Mouse (Mus musculus): ENCODE measurements around the gene Gjb4. TPM values are rescaled to one million over a fixed set of nuclear protein-coding genes. Genes with fewer than 3 reads are reported as not detected.

Gene Gjb4
- not detected for polyA plus RNA-seq (2017; shearing (Covaris generic))

DNA sequence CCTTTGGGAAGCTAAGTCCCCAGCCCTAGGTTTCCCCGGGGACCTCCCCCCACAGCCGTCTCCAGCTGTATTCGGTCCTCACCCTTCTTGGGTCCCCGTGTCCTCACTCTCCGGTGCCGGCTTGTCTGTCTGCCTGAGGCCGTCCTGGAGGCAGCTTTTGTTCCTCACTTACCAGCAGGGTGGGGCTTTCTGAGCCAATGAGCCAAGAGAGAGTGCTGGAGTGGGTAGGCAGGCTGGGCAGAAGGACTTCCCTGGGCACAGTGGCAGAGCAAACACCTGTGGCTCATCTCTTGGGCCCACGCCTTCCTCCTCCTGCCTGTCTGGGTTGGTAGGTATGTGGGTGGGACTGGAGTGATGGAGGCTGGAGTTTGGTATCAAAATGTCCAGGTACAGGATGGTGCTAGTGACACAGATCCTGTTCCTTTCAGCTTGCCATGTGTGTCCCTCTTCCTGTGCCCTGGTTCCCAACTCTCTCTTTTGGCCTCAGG is at the start of gene Gjb4:
Gene Gjb4 (minus strand): TSS at position 131 of the 488 bp plus-strand sequence.

DNA sequence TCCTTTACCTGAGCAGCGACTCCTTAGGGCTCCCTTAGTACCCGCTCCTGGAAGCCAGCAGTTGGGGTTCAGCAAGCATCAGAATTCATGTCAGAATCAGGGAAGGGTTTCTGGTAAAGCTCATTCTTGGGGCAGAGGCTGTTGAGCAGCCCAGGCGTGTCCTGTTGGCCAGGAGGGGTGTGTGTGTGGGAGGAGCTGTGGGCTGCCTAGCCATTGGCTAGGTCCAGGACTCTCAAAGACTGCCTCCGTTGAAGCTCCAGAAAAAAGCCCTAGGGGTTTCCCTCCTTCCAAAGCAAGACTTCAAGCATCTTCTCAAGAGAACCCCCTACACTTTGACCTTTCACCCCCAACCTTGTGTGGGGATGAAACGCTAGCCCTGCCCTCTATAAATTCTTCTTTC is 4.1 kb upstream of the Gjb4 start, which contains the start of gene Gjb5:
Gene Gjb5 (minus strand): TSS at position 164 of the 400 bp plus-strand sequence.

DNA sequence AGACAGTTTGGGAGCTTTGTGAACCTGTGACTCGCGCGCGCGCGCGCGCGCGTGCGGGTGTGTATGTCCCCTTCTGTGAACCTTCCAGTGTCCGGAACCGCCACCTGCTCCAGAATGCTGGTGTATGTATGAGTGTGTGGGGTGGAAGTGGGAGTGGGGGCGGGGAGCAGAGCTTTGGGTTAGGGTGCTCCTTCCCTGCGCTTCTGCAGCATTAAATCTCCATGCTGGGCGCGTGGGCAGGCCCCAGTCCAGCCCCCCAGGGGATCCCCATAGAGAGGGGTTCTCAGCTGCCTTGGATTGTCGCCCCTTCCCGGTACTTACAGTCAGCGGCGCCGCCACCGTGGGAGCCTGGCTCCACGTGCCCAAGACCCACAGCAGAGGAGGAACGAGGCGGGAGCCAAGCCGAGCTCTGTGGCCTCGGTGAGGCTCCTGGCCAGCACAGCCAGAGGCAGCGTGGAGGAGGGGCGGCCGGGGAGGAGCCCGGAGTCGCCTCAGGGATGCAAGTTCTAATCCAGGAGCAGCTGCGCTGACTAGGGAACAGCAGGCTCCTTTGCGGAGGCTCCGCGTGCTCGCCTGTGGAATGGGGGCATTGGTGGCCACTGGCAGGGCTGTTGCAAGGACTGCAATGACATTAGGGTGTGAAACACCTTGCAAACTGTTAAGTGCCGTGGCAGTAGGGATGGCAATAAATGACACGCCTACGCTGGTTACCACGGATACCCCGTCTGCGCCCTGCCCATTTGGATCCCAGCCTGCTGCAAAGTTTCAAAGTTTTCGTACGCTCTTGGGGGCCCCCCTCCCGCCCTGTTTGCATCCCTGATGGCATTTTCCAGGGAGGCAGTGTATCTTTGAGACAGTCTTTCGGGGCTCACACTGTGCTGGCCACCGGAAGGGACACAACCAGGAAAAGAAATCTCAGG is 23.4 kb downstream of the Gjb4 start, which contains the start of gene Gjb3:
Gene Gjb3 (minus strand): TSS at position 664 of the 920 bp plus-strand sequence.

DNA sequence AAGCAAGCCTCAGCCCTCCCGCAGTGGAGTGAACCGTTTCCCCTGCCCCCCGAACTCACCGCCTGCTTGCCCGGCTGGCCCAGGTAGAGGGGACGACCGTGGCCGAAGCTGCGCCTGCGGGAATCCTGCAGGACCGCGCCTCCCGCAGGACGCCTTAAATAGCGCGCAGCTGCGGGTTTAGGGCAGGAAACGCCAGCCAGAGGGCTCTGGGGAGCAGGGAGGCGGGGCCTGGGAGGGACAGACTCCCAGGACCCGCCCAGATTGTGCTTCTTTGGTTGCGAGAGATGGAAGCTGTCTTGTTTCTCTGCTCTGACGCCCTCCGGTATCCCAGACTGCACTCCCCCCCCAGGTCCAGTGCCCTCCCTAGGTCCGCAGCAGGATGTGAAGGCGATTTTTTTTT is 40.0 kb downstream of the Gjb4 start, which contains the start of gene Gja4:
Gene Gja4 (minus strand): TSS at position 179 of the 400 bp plus-strand sequence.

Other genes with a start within 250 kb of the Gjb4 start
- gene Tmem35b, start 230.4 kb downstream of the Gjb4 start, polyA plus RNA-seq (2017; shearing (Covaris generic)): 10 to 100 TPM; 22.2 to 28.1 TPM
- gene Dlgap3, start 184.9 kb downstream of the Gjb4 start, polyA plus RNA-seq (2017; shearing (Covaris generic)): under 1 TPM in 1 of 2 experiments, not detected in 1; 0.16 TPM
- gene Smim12, start 110.3 kb downstream of the Gjb4 start, polyA plus RNA-seq (2017; shearing (Covaris generic)): 10 to 100 TPM; 37.9 to 50.9 TPM
- not detected for gene Gja4, start 40.0 kb downstream of the Gjb4 start, polyA plus RNA-seq (2017; shearing (Covaris generic))
- under 1 TPM; 0.29 to 0.37 TPM for gene Gjb3, start 23.2 kb downstream of the Gjb4 start, polyA plus RNA-seq (2017; shearing (Covaris generic))
- not detected for gene Gjb5, start 4.1 kb upstream of the Gjb4 start, polyA plus RNA-seq (2017; shearing (Covaris generic))